Mouse (Mus musculus) C2C12 (cell line): ENCODE results near the gene Itgae.

ENCODE experiments used
- CTCF ChIP-seq: IDR thresholded peaks from one replicate; pipeline ENCODE4 v1.5.1; 2011; ENCODE audit not compliant: control insufficient read depth, insufficient read depth, insufficient read length
- MAX ChIP-seq: IDR thresholded peaks from one replicate; pipeline ENCODE4 v1.6.1; 2011; ENCODE audit warnings: mild to moderate bottlenecking, control low read depth
- MYOD1 ChIP-seq: IDR thresholded peaks from one replicate; pipeline ENCODE4 v1.6.1; 2011; ENCODE audit warnings: low read depth; ENCODE audit not compliant: control insufficient read depth, insufficient read length
- MYOG ChIP-seq: IDR thresholded peaks from one replicate; pipeline ENCODE4 v1.6.1; 2011; ENCODE audit not compliant: control insufficient read depth, insufficient read length; ENCODE audit errors: extremely low read depth
- USF1 ChIP-seq: IDR thresholded peaks from one replicate; pipeline ENCODE4 v1.6.1; 2011; ENCODE audit warnings: low read depth, mild to moderate bottlenecking, control low read depth, moderate library complexity

- no peak for TF ChIP-seq CTCF
- no peak for TF ChIP-seq MAX
- no peak for TF ChIP-seq USF1
- no peak for TF ChIP-seq MYOD1
- no peak for TF ChIP-seq MYOG
Observed at GRCm38 (mm10) chr11:73177895-73178294, 87.5 kb downstream of the Itgae start.
